Mouse (Mus musculus) kidney, adult 10 weeks (tissue): Measurements from ENCODE around the gene Olfr530. TPM values are rescaled to one million over a fixed set of nuclear protein-coding genes. Genes with fewer than 3 reads are reported as not detected.

Experiments used
- polyA plus RNA-seq: library from polyadenylated mRNA; stranded (reverse); fragments of 350-450 nt; fragmentation: Illumina TruSeq; extraction: RNeasy Lipid Tissue Mini Kit (QIAGEN cat#74804); gene quantifications from one replicate; pipeline ENCODE4 v1.2.3, GENCODE M21; 2014; ENCODE audit warnings: low read depth, low replicate concordance

Olfr530 gene
- polyA plus RNA-seq, result not detected

GRCm38 (mm10) chr7:140376231-140376630 is at the start of gene Olfr530:
Gene Olfr530, minus strand, starts transcription at chr7:140376331.

GRCm38 (mm10) chr7:140421539-140421938 is 45.4 kb upstream of the Olfr530 start, which contains the start of gene Olfr532:
Gene Olfr532, minus strand, starts transcription at chr7:140421639.

GRCm38 (mm10) chr7:140402818-140403217 is 26.7 kb upstream of the Olfr530 start, which contains the start of gene Olfr531:
Gene Olfr531, minus strand, starts transcription at chr7:140402918.

GRCm38 (mm10) chr7:140361571-140361970 is 14.6 kb downstream of the Olfr530 start, which contains the start of gene Olfr60:
Gene Olfr60, minus strand, starts transcription at chr7:140361671.

GRCm38 (mm10) chr7:140333717-140334116 is 42.4 kb downstream of the Olfr530 start, which contains the start of gene Olfr527:
Gene Olfr527, plus strand, starts transcription at chr7:140334017.

Other genes starting within 250 kb of the Olfr530 start
- 7.6 TPM for gene Mtg1, start 238.8 kb downstream of the Olfr530 start, polyA plus RNA-seq
- gene Sprn, start 221.5 kb downstream of the Olfr530 start, polyA plus RNA-seq, result not detected
- not detected for gene Olfr522, start 211.6 kb downstream of the Olfr530 start, polyA plus RNA-seq
- not detected for gene Olfr523, start 203.1 kb downstream of the Olfr530 start, polyA plus RNA-seq
- not detected for gene Olfr524, start 170.4 kb downstream of the Olfr530 start, polyA plus RNA-seq
- gene Cd163l1, start 158.1 kb downstream of the Olfr530 start, polyA plus RNA-seq, result not detected
- gene 5830411N06Rik, start 129.0 kb downstream of the Olfr530 start, polyA plus RNA-seq, result not detected
- gene Olfr525, start 55.5 kb downstream of the Olfr530 start, polyA plus RNA-seq, result not detected
- not detected for gene Olfr527, start 42.3 kb downstream of the Olfr530 start, polyA plus RNA-seq
- gene Olfr60, start 14.7 kb downstream of the Olfr530 start, polyA plus RNA-seq, result not detected
- gene Olfr531, start 26.6 kb upstream of the Olfr530 start, polyA plus RNA-seq, result not detected
- gene Olfr532, start 45.3 kb upstream of the Olfr530 start, polyA plus RNA-seq, result not detected
- gene Olfr533, start 87.0 kb upstream of the Olfr530 start, polyA plus RNA-seq, result not detected
- not detected for gene Olfr535, start 107.9 kb upstream of the Olfr530 start, polyA plus RNA-seq
- not detected for gene Olfr536, start 131.1 kb upstream of the Olfr530 start, polyA plus RNA-seq
- gene Olfr538, start 191.6 kb upstream of the Olfr530 start, polyA plus RNA-seq, result not detected
- gene Olfr46, start 224.9 kb upstream of the Olfr530 start, polyA plus RNA-seq, result not detected